8 mouse cellular contexts compared by ENCODE assay signal in genomic region chr2:84649674-84650073, GRCm38 (mm10). TPM values are rescaled to one million over a fixed set of nuclear protein-coding genes. Genes with fewer than 3 reads are reported as not detected.
A peak's percentile ranks its signal among the peaks of the same experiment; 100 is the strongest.
DNase-seq lines count a peak whose midpoint lies in the region; ATAC-seq and TF ChIP-seq lines count a peak whose summit lies in the region.

No protein-coding gene starts in this region.

- TF ChIP-seq POLR2A in spleen, adult 2 months (IDR thresholded peaks at IDR 0.05; ENCODE audit: low read depth, low read length) = no peak
- no peak for TF ChIP-seq POLR2A in olfactory bulb, adult 2 months (IDR thresholded peaks at IDR 0.05; ENCODE audit: insufficient read depth, low read depth, low read length)

- peak; percentile 63 for ATAC-seq in liver, embryonic 12.5 days
- ATAC-seq in frontal cortex, adult (ENCODE audit: low TSS enrichment) = no peak

- H3K9ac ChIP-seq in liver, embryonic 12.5 days = peak overlapping the region; percentile 83

- TF ChIP-seq CTCF in spleen, adult 2 months (IDR thresholded peaks at IDR 0.05; ENCODE audit: extremely low read depth, insufficient read depth, insufficient read length, insufficient replicate concordance) = no peak
- TF ChIP-seq CTCF in olfactory bulb, adult 2 months (IDR thresholded peaks at IDR 0.05; ENCODE audit: insufficient read depth, low read depth, low read length) = no peak

- H3K4me2 ChIP-seq in liver, embryonic 12.5 days = peak overlapping the region; percentile 74

- H3K27ac ChIP-seq in spleen, adult 2 months (ENCODE audit: insufficient read depth, low read length) = peak overlapping the region; percentile 13
- peak overlapping the region; percentile 95 for H3K27ac ChIP-seq in embryonic facial prominence, embryonic 10.5 days (replicated peaks)
- peak overlapping the region; percentile 95 for H3K27ac ChIP-seq in hindbrain, embryonic 10.5 days
- H3K27ac ChIP-seq in liver, embryonic 12.5 days = peak overlapping the region; percentile 33
- H3K27ac ChIP-seq in olfactory bulb, adult 2 months (ENCODE audit: insufficient read depth, low read depth, low read length) = peak overlapping the region; percentile 78

- 3% methylated on average over 10 of the region's 10 CpGs for WGBS in spleen, adult 2 months
- under 1% methylated on average over 10 of the region's 10 CpGs for WGBS in embryonic facial prominence, embryonic 10.5 days
- WGBS in hindbrain, embryonic 10.5 days = under 1% methylated on average over 10 of the region's 10 CpGs
- WGBS in liver, embryonic 12.5 days (ENCODE audit: insufficient replicate concordance) = under 1% methylated on average over 10 of the region's 10 CpGs
- 0% methylated on average over 10 of the region's 10 CpGs for WGBS in olfactory bulb, adult 2 months

- H3K36me3 ChIP-seq in spleen, adult 2 months (ENCODE audit: control insufficient read depth, insufficient read depth, low read length) = no peaks in the 10 kb centered on the region
- peaks cover 18% of the 10 kb centered on the region for H3K36me3 ChIP-seq in embryonic facial prominence, embryonic 10.5 days (replicated peaks)
- H3K36me3 ChIP-seq in hindbrain, embryonic 10.5 days = peaks cover 7% of the 10 kb centered on the region
- 0 out of 2 replicates have a peak, but pooled peaks cover 4% of the 10 kb centered on the region for H3K36me3 ChIP-seq in liver, embryonic 12.5 days

- H3K4me1 ChIP-seq in spleen, adult 2 months (ENCODE audit: control insufficient read depth, insufficient read depth, insufficient read length) = no peaks in the 10 kb centered on the region
- H3K4me1 ChIP-seq in embryonic facial prominence, embryonic 10.5 days = peaks cover 23% of the 10 kb centered on the region
- H3K4me1 ChIP-seq in hindbrain, embryonic 10.5 days (replicated peaks) = peaks cover 16% of the 10 kb centered on the region
- peaks cover 29% of the 10 kb centered on the region for H3K4me1 ChIP-seq in liver, embryonic 12.5 days
- no peaks in the 10 kb centered on the region for H3K4me1 ChIP-seq in olfactory bulb, adult 2 months (ENCODE audit: control insufficient read depth, insufficient read depth, low read length)

- no peaks in the 10 kb centered on the region for H3K9me3 ChIP-seq in embryonic facial prominence, embryonic 10.5 days
- no peaks in the 10 kb centered on the region for H3K9me3 ChIP-seq in hindbrain, embryonic 10.5 days
- no peaks in the 10 kb centered on the region for H3K9me3 ChIP-seq in liver, embryonic 12.5 days (replicated peaks)

- DNase-seq in spleen, adult 2 months (ENCODE audit: low read depth in 1 of 2, low spot score in 2 of 2) = no peak
- DNase-seq in spleen, adult 12 weeks (ENCODE audit: low spot score) = no peak
- DNase-seq in embryonic facial prominence, embryonic 10.5 days (ENCODE audit: low spot score) = peak; percentile 56
- DNase-seq in hindbrain, embryonic 10.5 days (ENCODE audit: low spot score) = peak; percentile 37
- no peak for DNase-seq in gastrocnemius, adult 18-20 months (ENCODE audit: low spot score)

- no peaks in the 10 kb centered on the region for H3K27me3 ChIP-seq in spleen, adult 2 months (ENCODE audit: control insufficient read depth, insufficient read depth, low read length)
- no peaks in the 10 kb centered on the region for H3K27me3 ChIP-seq in embryonic facial prominence, embryonic 10.5 days (replicated peaks; ENCODE audit: low read depth, poor library complexity, severe bottlenecking)
- no peaks in the 10 kb centered on the region for H3K27me3 ChIP-seq in hindbrain, embryonic 10.5 days (ENCODE audit: insufficient read depth, poor library complexity, severe bottlenecking)
- no peaks in the 10 kb centered on the region for H3K27me3 ChIP-seq in liver, embryonic 12.5 days (replicated peaks)

- peak overlapping the region; percentile 62 for H3K4me3 ChIP-seq in spleen, adult 2 months (ENCODE audit: extremely low read depth, insufficient read depth, insufficient read length)
- peak overlapping the region; percentile 83 for H3K4me3 ChIP-seq in embryonic facial prominence, embryonic 10.5 days
- H3K4me3 ChIP-seq in hindbrain, embryonic 10.5 days = peak overlapping the region; percentile 67
- H3K4me3 ChIP-seq in liver, embryonic 12.5 days = peak overlapping the region; percentile 63
- H3K4me3 ChIP-seq in olfactory bulb, adult 2 months (ENCODE audit: insufficient read depth, low read depth, low read length) = peak overlapping the region; percentile 78

RNA-seq across cellular contexts. Expression of gene Ctnnd1, which starts 0.9 kb away (rescaled TPM):
- polyA plus RNA-seq in spleen, adult 2 months (2012; rRNA removed) = 12.3 and 14.7 TPM in 2 replicates
- polyA plus RNA-seq in embryonic facial prominence, embryonic 10.5 days (2016; fragmentation: Nextera tagmentation; extraction: Ambion mirVana) = 43.3 and 44.3 TPM in 2 replicates
- polyA plus RNA-seq in hindbrain, embryonic 10.5 days (2016; fragmentation: Nextera tagmentation; extraction: Ambion mirVana) = 33.2 and 39.7 TPM in 2 replicates
- 18.6 and 20.5 TPM in 2 replicates for polyA plus RNA-seq in liver, embryonic 12.5 days (2016; fragmentation: Nextera tagmentation; extraction: Ambion mirVana)
- polyA plus RNA-seq in olfactory bulb, adult 2 months (2012; ENCODE audit: insufficient read depth, insufficient read length, low replicate concordance, missing spikeins) = not detected in 2 replicates
- 10 to 100 TPM; 23.2 to 29.2 TPM for total RNA-seq in gastrocnemius, adult 18-20 months (2021)

RNA-seq across cellular contexts. Expression of gene Btbd18, which starts 9.2 kb away (rescaled TPM):
- not detected in 2 replicates for polyA plus RNA-seq in spleen, adult 2 months (2012; rRNA removed)
- polyA plus RNA-seq in embryonic facial prominence, embryonic 10.5 days (2016; fragmentation: Nextera tagmentation; extraction: Ambion mirVana) = 0.14 and 0.41 TPM in 2 replicates
- polyA plus RNA-seq in hindbrain, embryonic 10.5 days (2016; fragmentation: Nextera tagmentation; extraction: Ambion mirVana) = 0.25 and 0.31 TPM in 2 replicates
- 0.04 and 0.10 TPM in 2 replicates for polyA plus RNA-seq in liver, embryonic 12.5 days (2016; fragmentation: Nextera tagmentation; extraction: Ambion mirVana)
- polyA plus RNA-seq in olfactory bulb, adult 2 months (2012; ENCODE audit: insufficient read depth, insufficient read length, low replicate concordance, missing spikeins) = not detected in 2 replicates
- total RNA-seq in gastrocnemius, adult 18-20 months (2021) = not detected

RNA-seq across cellular contexts. Expression of gene Selenoh, which starts 20.9 kb away (rescaled TPM):
- polyA plus RNA-seq in spleen, adult 2 months (2012; rRNA removed) = 52.6 and 76.8 TPM in 2 replicates
- 505 and 520 TPM in 2 replicates for polyA plus RNA-seq in embryonic facial prominence, embryonic 10.5 days (2016; fragmentation: Nextera tagmentation; extraction: Ambion mirVana)
- polyA plus RNA-seq in hindbrain, embryonic 10.5 days (2016; fragmentation: Nextera tagmentation; extraction: Ambion mirVana) = 515 and 539 TPM in 2 replicates
- polyA plus RNA-seq in liver, embryonic 12.5 days (2016; fragmentation: Nextera tagmentation; extraction: Ambion mirVana) = 163 and 165 TPM in 2 replicates
- polyA plus RNA-seq in olfactory bulb, adult 2 months (2012; ENCODE audit: insufficient read depth, insufficient read length, low replicate concordance, missing spikeins) = not detected in 2 replicates
- 10 to 100 TPM; 12.0 to 14.4 TPM for total RNA-seq in gastrocnemius, adult 18-20 months (2021)

RNA-seq across cellular contexts. Expression of gene Gm28635, which starts 28.2 kb away (rescaled TPM):
- not detected in 2 replicates for polyA plus RNA-seq in spleen, adult 2 months (2012; rRNA removed)
- not detected in 2 replicates for polyA plus RNA-seq in embryonic facial prominence, embryonic 10.5 days (2016; fragmentation: Nextera tagmentation; extraction: Ambion mirVana)
- polyA plus RNA-seq in hindbrain, embryonic 10.5 days (2016; fragmentation: Nextera tagmentation; extraction: Ambion mirVana) = not detected in 2 replicates
- polyA plus RNA-seq in liver, embryonic 12.5 days (2016; fragmentation: Nextera tagmentation; extraction: Ambion mirVana) = not detected in 2 replicates
- polyA plus RNA-seq in olfactory bulb, adult 2 months (2012; ENCODE audit: insufficient read depth, insufficient read length, low replicate concordance, missing spikeins) = not detected in 2 replicates
- total RNA-seq in gastrocnemius, adult 18-20 months (2021) = 1 to 10 TPM in 1 of 2 experiments, under 1 TPM in 1; 0.59 to 2.2 TPM

RNA-seq across cellular contexts. Expression of gene Med19, which starts 28.5 kb away (rescaled TPM):
- polyA plus RNA-seq in spleen, adult 2 months (2012; rRNA removed) = 4.9 and 5.0 TPM in 2 replicates
- 45.3 and 46.4 TPM in 2 replicates for polyA plus RNA-seq in embryonic facial prominence, embryonic 10.5 days (2016; fragmentation: Nextera tagmentation; extraction: Ambion mirVana)
- polyA plus RNA-seq in hindbrain, embryonic 10.5 days (2016; fragmentation: Nextera tagmentation; extraction: Ambion mirVana) = 47.1 and 47.6 TPM in 2 replicates
- polyA plus RNA-seq in liver, embryonic 12.5 days (2016; fragmentation: Nextera tagmentation; extraction: Ambion mirVana) = 27.2 and 28.1 TPM in 2 replicates
- not detected in 2 replicates for polyA plus RNA-seq in olfactory bulb, adult 2 months (2012; ENCODE audit: insufficient read depth, insufficient read length, low replicate concordance, missing spikeins)
- total RNA-seq in gastrocnemius, adult 18-20 months (2021) = 1 to 10 TPM; 7.7 to 8.5 TPM

Comparison
In these comparisons a context has a peak if more than half of its experiments do, and no peak if none do; other contexts are left out.
1. DNase-seq: peak in embryonic facial prominence, embryonic 10.5 days (single experiment) and hindbrain, embryonic 10.5 days (single experiment); none in spleen, adult 2 months (0 of 2), spleen, adult 12 weeks (single experiment) and gastrocnemius, adult 18-20 months (single experiment).
2. H3K27ac ChIP-seq: peak in every context shown above with its lines; median percentile 95 in embryonic facial prominence, embryonic 10.5 days; 95 in hindbrain, embryonic 10.5 days; 78 in olfactory bulb, adult 2 months; 33 in liver, embryonic 12.5 days; 13 in spleen, adult 2 months.
3. Peak in every context shown above with its lines, with median percentiles within 50 percentile points of each other: H3K4me3 ChIP-seq.